Comparison of ENCODE assay signal across 9 mouse cellular contexts in the genomic region with DNA sequence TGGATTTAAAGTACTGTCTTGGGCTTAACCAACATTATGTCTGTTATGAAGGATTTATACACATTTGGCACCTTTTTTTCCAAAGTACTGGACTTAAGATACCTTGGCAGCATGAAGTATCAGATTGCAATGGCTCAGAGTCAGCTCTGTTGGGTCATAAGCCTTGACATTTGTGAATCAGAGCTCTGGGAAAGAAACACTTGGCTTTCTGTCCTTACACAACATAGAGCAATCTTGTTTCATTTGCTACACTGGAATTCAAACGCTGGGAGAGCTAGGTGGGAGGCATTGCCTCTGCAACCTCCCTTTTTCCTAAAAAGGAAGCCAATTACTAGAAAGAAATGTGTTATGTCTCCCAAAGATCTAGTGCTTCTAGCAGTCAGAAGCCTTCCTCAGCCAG. TPM values are rescaled to one million over a fixed set of nuclear protein-coding genes. Genes with fewer than 3 reads are reported as not detected.
"Had no signal": no experiment of that assay in that cellular context is flagged by ENCODE, and none has a peak within 500 bp of the region (broad histone marks: within the 10 kb centered on the region; RNA-seq: fewer than 3 reads in every experiment).

No protein-coding gene starts in this region.

- DNase-seq: kidney, postnatal 10 days; kidney, postnatal 4 days; lung, embryonic 14.5 days; lung, postnatal 10 days; lung, postnatal 4 days; midbrain, embryonic 14.5 days; right cerebral cortex, postnatal 4 days; thymus, postnatal 14 days had no signal

RNA-seq across cellular contexts. Expression of gene Smarca1, which starts 24.1 kb away (rescaled TPM):
- total RNA-seq: megakaryocyte, adult 5-6 weeks had no signal
